Mouse (Mus musculus) stomach, postnatal 0 days (tissue): ENCODE data around the gene Hoxd12.

Experiments used
- CTCF ChIP-seq: IDR thresholded peaks from 2 replicates; pipeline ENCODE4 v1.5.1; 2016; ENCODE audit warnings: antibody characterized with exemption, low read depth, mild to moderate bottlenecking, moderate library complexity
- EP300 ChIP-seq: optimal IDR thresholded peaks from 2 replicates; pipeline ENCODE3; 2016; ENCODE audit warnings: antibody characterized with exemption

- no peak for TF ChIP-seq EP300
- TF ChIP-seq CTCF, result no peak
Observed at GRCm38 (mm10) chr2:74696442-74697335, 21.9 kb downstream of the Hoxd12 start.
